Mouse (Mus musculus): ENCODE data around the gene Npat.

- TF ChIP-seq POLR2A (IDR thresholded peaks at IDR 0.05; ENCODE audit: insufficient read length, low read depth), result no peak
- TF ChIP-seq TCF12 (IDR thresholded peaks at IDR 0.05; ENCODE audit: insufficient read depth, poor library complexity, severe bottlenecking), result no peak
- no peak for TF ChIP-seq MAX (IDR thresholded peaks at IDR 0.05; ENCODE audit: low read depth)
- TF ChIP-seq CEBPB (IDR thresholded peaks at IDR 0.05; ENCODE audit: insufficient read depth, poor library complexity, severe bottlenecking), result no peak
- no peak for TF ChIP-seq E2F4 (IDR thresholded peaks at IDR 0.05; ENCODE audit: insufficient read depth)
- no peak for TF ChIP-seq USF1 (IDR thresholded peaks at IDR 0.05; ENCODE audit: low read depth)
- no peak for TF ChIP-seq MYOG (IDR thresholded peaks at IDR 0.05; ENCODE audit: control insufficient read depth in 1 of 3, insufficient read depth in 1 of 3, insufficient read length in 2 of 3, low read depth in 2 of 3)
- no peak for TF ChIP-seq REST (IDR thresholded peaks at IDR 0.05; ENCODE audit: insufficient read depth, insufficient read length)
- no peak for TF ChIP-seq MYOD1 (IDR thresholded peaks at IDR 0.05; ENCODE audit: control insufficient read depth in 1 of 3, insufficient read length in 2 of 3, low read depth in 2 of 3)
Measured at GRCm38 (mm10) chr9:53607192-53607591, 70.3 kb downstream of the Npat start.
